Mouse (Mus musculus) ES-Bruce4 (cell line): ENCODE data around the gene Plekhn1.

ENCODE experiments used
- CTCF ChIP-seq: IDR thresholded peaks from one replicate; pipeline ENCODE4 v1.8.1; 2011; ENCODE audit warnings: low read depth, low read length
- EP300 ChIP-seq: IDR thresholded peaks from 2 replicates; pipeline ENCODE4 v1.6.1; 2011; ENCODE audit warnings: low read depth, low read length; ENCODE audit not compliant: insufficient read depth
- POLR2A ChIP-seq: IDR thresholded peaks from one replicate; pipeline ENCODE4 v1.8.1; 2011; ENCODE audit warnings: low read length; ENCODE audit not compliant: insufficient read depth

DNA sequence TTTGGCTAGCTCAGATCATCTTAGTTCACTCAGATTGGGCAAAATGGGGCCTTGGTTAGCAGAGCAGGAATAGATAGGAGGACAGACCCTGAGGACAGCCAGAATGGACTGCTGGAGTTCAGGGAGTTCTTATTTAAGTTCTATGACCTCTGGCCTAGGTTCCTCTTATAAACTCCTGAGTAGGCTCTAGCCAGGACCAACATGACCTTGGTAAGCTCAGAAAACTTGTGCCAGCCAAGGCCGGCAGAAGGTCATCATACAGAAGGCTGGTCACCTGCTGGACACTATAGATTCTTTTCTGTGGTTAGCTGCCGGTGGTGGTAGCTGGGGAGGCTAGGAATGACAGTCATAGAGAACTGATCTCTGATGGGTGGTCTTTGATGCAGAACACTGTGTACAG, 18.5 kb downstream of the Plekhn1 start:
- TF ChIP-seq CTCF (no peak), POLR2A (no peak), EP300 (no peak)
